Mouse (Mus musculus): ENCODE measurements around the gene Gckr.

DNA sequence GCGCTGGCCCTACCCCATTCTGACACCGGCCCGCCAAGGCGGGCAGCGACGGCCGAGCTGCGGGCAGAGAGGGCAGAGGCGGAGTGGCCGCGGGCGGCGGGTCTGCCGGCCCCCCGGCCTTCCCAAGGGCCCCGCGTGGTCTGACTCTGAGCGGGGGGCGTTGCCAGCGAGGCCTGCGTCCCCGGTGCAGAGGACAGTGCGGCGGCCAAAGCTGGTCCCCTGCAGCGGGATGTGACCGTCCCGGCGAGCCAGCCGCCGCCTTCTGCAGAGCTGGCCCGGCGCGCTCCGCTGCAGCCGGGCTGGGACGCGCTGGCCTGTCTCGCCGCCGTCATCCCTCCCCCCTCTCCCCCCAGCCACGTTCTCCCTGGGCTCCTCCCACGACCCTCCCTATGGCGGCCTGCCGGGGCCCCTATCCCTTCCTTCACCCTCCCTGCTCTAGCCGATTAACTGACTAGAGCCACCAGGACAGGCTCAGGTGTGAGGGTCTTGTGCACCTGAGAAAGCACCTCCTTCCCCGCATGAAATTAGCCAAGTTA is 1.6 kb upstream of the Gckr start, which contains the start of gene Fndc4:
- TF ChIP-seq CTCF (IDR thresholded peaks at IDR 0.05; ENCODE audit: insufficient read depth, low read depth, low read length), result no peak
- TF ChIP-seq POLR2A (IDR thresholded peaks at IDR 0.05; ENCODE audit: insufficient read depth, low read depth, low read length), result peak; percentile 50; the same call in 1 of the 2 replicates

All from olfactory bulb, adult 2 months (tissue).